Mouse (Mus musculus): ENCODE results near the gene Gm37419. TPM values are rescaled to one million over a fixed set of nuclear protein-coding genes. Genes with fewer than 3 reads are reported as not detected.

Gene Gm37419
- polyA plus RNA-seq, 1 experiment from 2014 or later = not detected

- peak; percentile 73 for DNase-seq (ENCODE audit: low spot score)
- H3K27ac ChIP-seq (replicated peaks; ENCODE audit: low read depth, low read length) = 0 out of 2 replicates have a peak overlapping the region, but pooled peaks have one; percentile 36
- H3K27me3 ChIP-seq (replicated peaks; ENCODE audit: control insufficient read depth, insufficient read depth, low read length) = peaks cover 23% of the 10 kb centered on the region
- peak overlapping the region; percentile 93 for H3K4me2 ChIP-seq (ENCODE audit: low read depth, low read length)
- H3K4me3 ChIP-seq (ENCODE audit: low read depth, low read length) = peak overlapping the region; percentile 41
- no peaks in the 10 kb centered on the region for H3K9me3 ChIP-seq (ENCODE audit: control insufficient read depth, low read length)
- no peak for ATAC-seq (ENCODE audit: low read depth)
- WGBS = under 1% methylated on average over 33 of the region's 33 CpGs
- peak overlapping the region; percentile 50 for H3K9ac ChIP-seq (ENCODE audit: low read depth, low read length)
- peaks cover 29% of the 10 kb centered on the region for H3K4me1 ChIP-seq (ENCODE audit: control insufficient read depth, insufficient read depth, low read length)
- H3K36me3 ChIP-seq (ENCODE audit: control insufficient read depth, insufficient read depth, low read length) = no peaks in the 10 kb centered on the region
Measured at GRCm38 (mm10) chr16:23982891-23983588, 5.2 kb upstream of the Gm37419 start.

DNA sequence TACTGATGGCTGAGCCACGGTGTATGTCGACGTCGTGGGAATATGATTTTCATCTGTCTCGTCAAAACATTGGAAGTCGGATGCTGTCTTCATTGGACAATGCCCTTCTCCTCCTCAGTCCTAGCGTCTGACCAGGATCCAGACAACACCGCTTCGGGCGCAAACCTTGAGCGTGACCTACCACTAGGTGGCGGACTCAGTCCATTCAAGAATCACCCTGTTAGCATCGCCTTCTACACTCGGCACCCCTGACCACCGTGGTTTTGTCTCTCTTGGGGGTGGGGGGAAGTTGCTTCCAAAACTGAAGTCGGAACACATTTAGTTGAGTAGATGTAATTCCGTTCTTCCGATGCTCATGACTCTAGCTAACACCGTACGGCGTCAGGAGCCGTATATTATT lies 4.1 kb upstream of the Gm37419 start:
- WGBS = under 1% methylated on average over 22 of the region's 22 CpGs
- Histone ChIP-seq H3K4me1 (ENCODE audit: control insufficient read depth, insufficient read depth, low read length) (peaks cover 29% of the 10 kb centered on the region), H3K9me3 (ENCODE audit: control insufficient read depth, low read length) (no peaks in the 10 kb centered on the region)

DNA sequence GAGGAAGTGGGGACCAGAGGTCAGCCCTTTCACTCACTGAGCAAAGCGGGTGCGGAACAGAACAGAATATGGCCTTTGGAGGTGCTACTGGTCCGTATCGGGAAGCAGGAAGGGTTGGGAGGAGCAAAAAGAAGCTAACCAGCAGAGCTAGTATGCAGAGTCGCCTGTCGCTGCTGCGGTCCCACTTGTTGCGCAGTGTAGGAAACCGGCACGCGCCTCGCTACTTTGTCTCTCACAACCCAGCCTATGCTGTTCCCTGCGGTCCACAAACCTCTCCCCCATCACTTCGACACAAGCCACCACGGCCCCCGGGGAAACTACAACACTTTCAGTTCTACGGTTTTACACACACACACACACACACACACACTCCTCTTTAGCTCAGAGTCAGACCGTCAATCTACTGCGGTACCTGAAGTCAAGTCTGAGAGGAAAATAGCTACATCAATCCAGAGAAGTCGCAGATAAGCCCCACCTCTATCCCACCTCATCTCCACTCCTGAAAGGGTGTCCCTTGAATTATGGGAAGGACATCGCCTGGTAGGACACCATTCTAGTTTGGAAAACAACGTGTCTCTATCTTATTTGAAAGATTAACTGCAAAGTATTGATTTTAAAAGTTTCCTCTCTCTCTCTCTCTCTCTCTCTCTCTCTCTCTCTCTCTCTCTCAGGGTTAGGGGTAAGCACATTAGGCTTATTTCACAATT lies 3.4 kb upstream of the Gm37419 start:
- peak overlapping the region; percentile 11; the same call in 1 of the 2 replicates for H3K27ac ChIP-seq (replicated peaks; ENCODE audit: low read depth, low read length)
- DNase-seq (ENCODE audit: low spot score) = peak; percentile 66
- ATAC-seq (ENCODE audit: low read depth) = no peak; the same call in 1 of the 2 replicates

More for the DNA sequence above, 4.1 kb upstream of the Gm37419 start:
- DNase-seq (ENCODE audit: low spot score) (peak; percentile 92), ATAC-seq (ENCODE audit: low read depth) (peak; percentile 38; the same call in 1 of the 2 replicates)
- H3K9ac ChIP-seq (ENCODE audit: low read depth, low read length) = peak overlapping the region; percentile 59; the same call in 1 of the 2 replicates
- no peak overlapping the region for H3K27ac ChIP-seq (replicated peaks; ENCODE audit: low read depth, low read length)
- H3K27me3 ChIP-seq (replicated peaks; ENCODE audit: control insufficient read depth, insufficient read depth, low read length) = peaks cover 21% of the 10 kb centered on the region
- peak overlapping the region; percentile 93 for H3K4me2 ChIP-seq (ENCODE audit: low read depth, low read length)
- peak overlapping the region; percentile 78 for H3K4me3 ChIP-seq (ENCODE audit: low read depth, low read length)
- no peaks in the 10 kb centered on the region for H3K36me3 ChIP-seq (ENCODE audit: control insufficient read depth, insufficient read depth, low read length)

GRCm38 (mm10) chr16:23985467-23985861 lies 2.8 kb upstream of the Gm37419 start:
- H3K27ac ChIP-seq (replicated peaks; ENCODE audit: low read depth, low read length) = no peak overlapping the region
- H3K27me3 ChIP-seq (replicated peaks; ENCODE audit: control insufficient read depth, insufficient read depth, low read length) = peaks cover 10% of the 10 kb centered on the region; the same call in 1 of the 2 replicates
- DNase-seq (ENCODE audit: low spot score) (peak; percentile 66), ATAC-seq (ENCODE audit: low read depth) (no peak)
- peaks cover 30% of the 10 kb centered on the region for H3K4me1 ChIP-seq (ENCODE audit: control insufficient read depth, insufficient read depth, low read length)
- H3K9me3 ChIP-seq (ENCODE audit: control insufficient read depth, low read length) = no peaks in the 10 kb centered on the region
- H3K4me2 ChIP-seq (ENCODE audit: low read depth, low read length) = peak overlapping the region; percentile 93
- H3K36me3 ChIP-seq (ENCODE audit: control insufficient read depth, insufficient read depth, low read length) = no peaks in the 10 kb centered on the region
- peak overlapping the region; percentile 59; the same call in 1 of the 2 replicates for H3K9ac ChIP-seq (ENCODE audit: low read depth, low read length)
- peak overlapping the region; percentile 78 for H3K4me3 ChIP-seq (ENCODE audit: low read depth, low read length)
- 2% methylated on average over 6 of the region's 6 CpGs for WGBS

More for the DNA sequence above, 3.4 kb upstream of the Gm37419 start:
- under 1% methylated on average over 22 of the region's 22 CpGs for WGBS
- peak overlapping the region; percentile 59 for H3K9ac ChIP-seq (ENCODE audit: low read depth, low read length)
- H3K9me3 ChIP-seq (ENCODE audit: control insufficient read depth, low read length) = no peaks in the 10 kb centered on the region
- no peaks in the 10 kb centered on the region for H3K36me3 ChIP-seq (ENCODE audit: control insufficient read depth, insufficient read depth, low read length)
- H3K27me3 ChIP-seq (replicated peaks; ENCODE audit: control insufficient read depth, insufficient read depth, low read length) = peaks cover 14% of the 10 kb centered on the region; the same call in 1 of the 2 replicates
- H3K4me2 ChIP-seq (ENCODE audit: low read depth, low read length) = peak overlapping the region; percentile 93
- H3K4me3 ChIP-seq (ENCODE audit: low read depth, low read length) = peak overlapping the region; percentile 78
- H3K4me1 ChIP-seq (ENCODE audit: control insufficient read depth, insufficient read depth, low read length) = peaks cover 29% of the 10 kb centered on the region

- H3K4me3 ChIP-seq (ENCODE audit: low read depth, low read length) = peak overlapping the region; percentile 78
- H3K4me2 ChIP-seq (ENCODE audit: low read depth, low read length) = peak overlapping the region; percentile 93
- peaks cover 7% of the 10 kb centered on the region; the same call in 1 of the 2 replicates for H3K27me3 ChIP-seq (replicated peaks; ENCODE audit: control insufficient read depth, insufficient read depth, low read length)
- H3K9ac ChIP-seq (ENCODE audit: low read depth, low read length) = 0 out of 2 replicates have a peak overlapping the region, but pooled peaks have one; percentile 88
- H3K9me3 ChIP-seq (ENCODE audit: control insufficient read depth, low read length) = no peaks in the 10 kb centered on the region
- ATAC-seq (ENCODE audit: low read depth) (no peak), DNase-seq (ENCODE audit: low spot score) (no peak)
- H3K4me1 ChIP-seq (ENCODE audit: control insufficient read depth, insufficient read depth, low read length) = peaks cover 32% of the 10 kb centered on the region
- WGBS = 11% methylated on average over 2 of the region's 3 CpGs
- no peak overlapping the region for H3K27ac ChIP-seq (replicated peaks; ENCODE audit: low read depth, low read length)
- H3K36me3 ChIP-seq (ENCODE audit: control insufficient read depth, insufficient read depth, low read length) = no peaks in the 10 kb centered on the region
Measured at GRCm38 (mm10) chr16:23986176-23986575, 2.1 kb upstream of the Gm37419 start.

DNA sequence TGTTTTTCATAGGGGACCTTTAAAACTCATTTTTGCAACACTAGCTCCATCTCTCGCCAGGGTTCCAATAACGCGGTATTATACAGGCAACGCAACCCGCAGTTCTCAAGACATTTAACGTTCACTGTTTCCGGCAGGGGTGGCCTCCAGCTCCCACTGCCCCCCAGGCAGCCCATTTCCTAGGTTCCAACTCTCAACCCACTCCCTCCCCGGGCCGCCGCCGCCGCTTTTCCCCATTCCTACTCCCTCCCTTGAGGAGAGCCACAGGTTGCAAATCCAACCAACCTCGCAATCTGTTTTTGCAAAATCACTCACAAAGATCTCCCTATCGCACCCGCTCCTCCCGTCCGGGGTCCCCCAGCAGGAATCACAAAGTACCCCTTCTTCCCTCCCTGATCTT lies 1.4 kb upstream of the Gm37419 start:
- Histone ChIP-seq H3K4me3 (ENCODE audit: low read depth, low read length) (peak overlapping the region; percentile 78), H3K9ac (ENCODE audit: low read depth, low read length) (peak overlapping the region; percentile 88), H3K4me1 (ENCODE audit: control insufficient read depth, insufficient read depth, low read length) (peaks cover 25% of the 10 kb centered on the region), H3K27ac (replicated peaks; ENCODE audit: low read depth, low read length) (peak overlapping the region; percentile 57), H3K9me3 (ENCODE audit: control insufficient read depth, low read length) (no peaks in the 10 kb centered on the region), H3K27me3 (replicated peaks; ENCODE audit: control insufficient read depth, insufficient read depth, low read length) (peaks cover under 1% of the 10 kb centered on the region; the same call in 1 of the 2 replicates), H3K36me3 (ENCODE audit: control insufficient read depth, insufficient read depth, low read length) (no peaks in the 10 kb centered on the region), H3K4me2 (ENCODE audit: low read depth, low read length) (peak overlapping the region; percentile 93)
- under 1% methylated on average over 17 of the region's 17 CpGs for WGBS
- no peak for ATAC-seq (ENCODE audit: low read depth)
- DNase-seq (ENCODE audit: low spot score) = no peak

- no peaks in the 10 kb centered on the region for H3K9me3 ChIP-seq (ENCODE audit: control insufficient read depth, low read length)
- peaks cover 24% of the 10 kb centered on the region for H3K4me1 ChIP-seq (ENCODE audit: control insufficient read depth, insufficient read depth, low read length)
- H3K4me3 ChIP-seq (ENCODE audit: low read depth, low read length) = peak overlapping the region; percentile 78
- H3K4me2 ChIP-seq (ENCODE audit: low read depth, low read length) = peak overlapping the region; percentile 93
- under 1% methylated on average over 57 of the region's 64 CpGs for WGBS
- DNase-seq (ENCODE audit: low spot score) (peak; percentile 63), ATAC-seq (ENCODE audit: low read depth) (no peak; the same call in 1 of the 2 replicates)
- H3K27ac ChIP-seq (replicated peaks; ENCODE audit: low read depth, low read length) = peak overlapping the region; percentile 98
- H3K27me3 ChIP-seq (replicated peaks; ENCODE audit: control insufficient read depth, insufficient read depth, low read length) = no peaks in the 10 kb centered on the region
- H3K9ac ChIP-seq (ENCODE audit: low read depth, low read length) = peak overlapping the region; percentile 88
- no peaks in the 10 kb centered on the region for H3K36me3 ChIP-seq (ENCODE audit: control insufficient read depth, insufficient read depth, low read length)
Measured at GRCm38 (mm10) chr16:23987341-23988156, 733 bp upstream of the Gm37419 start.

DNA sequence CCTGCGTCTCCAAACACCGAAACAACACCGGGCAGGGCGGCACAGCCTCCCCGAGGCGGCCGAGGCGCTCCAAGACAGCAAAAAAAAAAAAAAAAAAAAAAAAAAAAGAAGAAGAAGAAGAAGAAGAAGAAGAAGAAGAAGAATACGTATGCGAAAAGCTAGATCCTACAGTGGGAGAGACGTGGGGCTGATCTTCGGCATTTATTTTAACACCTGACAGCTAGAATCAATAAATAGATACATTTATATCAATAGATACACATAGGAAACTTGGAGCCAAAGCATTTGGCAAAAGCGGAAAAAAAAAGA lies 171 bp upstream of the Gm37419 start:
- Histone ChIP-seq H3K9me3 (ENCODE audit: control insufficient read depth, low read length) (no peaks in the 10 kb centered on the region), H3K4me3 (ENCODE audit: low read depth, low read length) (peak overlapping the region; percentile 78), H3K27me3 (replicated peaks; ENCODE audit: control insufficient read depth, insufficient read depth, low read length) (no peaks in the 10 kb centered on the region), H3K4me2 (ENCODE audit: low read depth, low read length) (peak overlapping the region; percentile 93), H3K36me3 (ENCODE audit: control insufficient read depth, insufficient read depth, low read length) (no peaks in the 10 kb centered on the region), H3K27ac (replicated peaks; ENCODE audit: low read depth, low read length) (peak overlapping the region; percentile 98), H3K4me1 (ENCODE audit: control insufficient read depth, insufficient read depth, low read length) (peaks cover 24% of the 10 kb centered on the region), H3K9ac (ENCODE audit: low read depth, low read length) (peak overlapping the region; percentile 88)
- ATAC-seq (ENCODE audit: low read depth) (no peak), DNase-seq (ENCODE audit: low spot score) (no peak)
- under 1% methylated on average over 13 of the region's 13 CpGs for WGBS
